Mouse (Mus musculus) liver, embryonic 16.5 days (tissue): ENCODE results near the gene Usp47. TPM values are rescaled to one million over a fixed set of nuclear protein-coding genes. Genes with fewer than 3 reads are reported as not detected.

Source experiments
- ATAC-seq: fragments of 200-750 bp; cut with Nextera tagmentation; 2 replicates; pipeline ENCODE4 v1.8.0; 2017; ENCODE audit warnings: low read depth, mild to moderate bottlenecking, moderate number of reproducible peaks, moderate library complexity
- H3K27ac ChIP-seq: fragments of 300-500 bp; sonication (generic); 2 replicates; pipeline ENCODE4 v1.5.1; 2014; ENCODE audit warnings: mild to moderate bottlenecking, low read length
- H3K27me3 ChIP-seq: fragments of 300-500 bp; sonication (generic); 2 replicates; pipeline ENCODE4 v1.6.1; 2014; ENCODE audit warnings: low read depth, low read length, mixed read lengths; ENCODE audit not compliant: control insufficient read depth, insufficient read depth
- H3K36me3 ChIP-seq: fragments of 300-500 bp; sonication (generic); 2 replicates; pipeline ENCODE4 v1.6.1; 2014; ENCODE audit warnings: mild to moderate bottlenecking; ENCODE audit not compliant: control insufficient read depth, insufficient read depth
- H3K4me1 ChIP-seq: fragments of 300-500 bp; sonication (generic); 2 replicates; pipeline ENCODE4 v1.6.1; 2014; ENCODE audit warnings: low read depth, low read length, mixed read lengths; ENCODE audit not compliant: control insufficient read depth
- H3K4me2 ChIP-seq: fragments of 300-500 bp; sonication (generic); 2 replicates; pipeline ENCODE4 v1.6.1; 2014; ENCODE audit warnings: low read depth, low read length, mixed read lengths
- H3K4me3 ChIP-seq: fragments of 300-500 bp; sonication (generic); 2 replicates; pipeline ENCODE4 v1.5.1; 2014; ENCODE audit warnings: low read depth, mild to moderate bottlenecking, low read length
- H3K9ac ChIP-seq: fragments of 300-500 bp; sonication (generic); 2 replicates; pipeline ENCODE4 v1.6.1; 2014; ENCODE audit warnings: low read depth, low read length
- H3K9me3 ChIP-seq: fragments of 300-500 bp; sonication (generic); replicated peaks from 2 replicates; pipeline ENCODE4 v1.6.1; 2016; ENCODE audit warnings: low read length; ENCODE audit not compliant: control insufficient read depth
- WGBS: fragments of 180-500 bp; shearing (Covaris S2); extraction: QIAGEN DNeasy Blood & Tissue Kit; methylation state at CpG from one replicate; pipeline ENCODE4 v1.1.7; 2014; ENCODE audit not compliant: insufficient replicate concordance; 5-methylcytosine and 5-hydroxymethylcytosine counted together
- polyA plus RNA-seq: library from polyadenylated mRNA; unstranded; fragments of >200 nt; fragmentation: Nextera tagmentation; extraction: Ambion mirVana; gene quantifications from 2 replicates; pipeline ENCODE4 v1.2.1, GENCODE M21; 2015

Gene Usp47
- polyA plus RNA-seq, 1 experiment from 2014 or later = 19.9 TPM

DNA sequence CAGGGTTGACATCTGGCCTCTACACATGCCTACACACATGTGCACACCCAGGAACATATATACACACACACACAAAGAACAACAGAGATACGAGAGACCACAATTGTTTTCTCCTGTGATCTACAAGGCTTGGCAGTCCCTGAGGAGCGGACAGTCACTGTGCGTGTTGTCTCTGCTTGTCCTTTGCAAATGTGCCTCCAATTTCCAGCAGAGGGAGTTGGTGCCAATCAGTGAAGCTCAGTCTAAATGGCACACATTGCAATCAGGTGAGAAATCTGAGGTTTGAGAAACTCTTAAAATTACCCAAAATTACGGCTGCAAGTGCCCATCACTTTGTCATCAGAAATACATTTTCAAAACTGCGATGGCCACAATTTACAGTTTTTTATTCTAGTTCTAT is 110.0 kb downstream of the Usp47 start:
- Histone ChIP-seq H3K27me3 (no peaks in the 10 kb centered on the region), H3K4me3 (no peak overlapping the region), H3K4me2 (no peak overlapping the region), H3K9me3 (no peaks in the 10 kb centered on the region), H3K27ac (no peak overlapping the region), H3K9ac (no peak overlapping the region), H3K36me3 (no peaks in the 10 kb centered on the region), H3K4me1 (no peaks in the 10 kb centered on the region; the same call in 1 of the 2 replicates)
- no peak for ATAC-seq
- WGBS = 63% methylated on average over 5 of the region's 5 CpGs

DNA sequence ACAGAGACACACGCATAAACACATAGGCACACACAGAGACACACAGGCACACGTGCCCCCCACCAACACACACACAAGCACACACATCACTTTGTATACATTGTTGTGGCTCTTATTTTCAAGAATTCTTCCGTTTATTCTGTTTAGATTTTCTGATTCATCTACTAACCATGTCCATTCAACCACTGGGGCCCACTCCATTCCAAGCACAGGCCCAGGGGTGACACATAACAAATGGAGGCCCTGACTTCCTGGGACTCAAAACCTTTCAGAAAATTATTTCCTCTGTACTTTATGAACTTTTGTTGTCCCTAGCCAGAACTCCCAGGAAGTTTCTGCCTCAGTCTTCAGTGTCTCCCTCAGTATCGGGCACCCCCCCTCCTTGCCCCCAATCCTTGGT is 111.9 kb downstream of the Usp47 start:
- Histone ChIP-seq H3K36me3 (no peaks in the 10 kb centered on the region), H3K27ac (no peak overlapping the region), H3K4me3 (no peak overlapping the region), H3K4me1 (no peaks in the 10 kb centered on the region), H3K9me3 (no peaks in the 10 kb centered on the region), H3K9ac (no peak overlapping the region), H3K27me3 (no peaks in the 10 kb centered on the region), H3K4me2 (no peak overlapping the region)
- ATAC-seq = no peak
- WGBS = 67% methylated on average over 4 of the region's 4 CpGs

DNA sequence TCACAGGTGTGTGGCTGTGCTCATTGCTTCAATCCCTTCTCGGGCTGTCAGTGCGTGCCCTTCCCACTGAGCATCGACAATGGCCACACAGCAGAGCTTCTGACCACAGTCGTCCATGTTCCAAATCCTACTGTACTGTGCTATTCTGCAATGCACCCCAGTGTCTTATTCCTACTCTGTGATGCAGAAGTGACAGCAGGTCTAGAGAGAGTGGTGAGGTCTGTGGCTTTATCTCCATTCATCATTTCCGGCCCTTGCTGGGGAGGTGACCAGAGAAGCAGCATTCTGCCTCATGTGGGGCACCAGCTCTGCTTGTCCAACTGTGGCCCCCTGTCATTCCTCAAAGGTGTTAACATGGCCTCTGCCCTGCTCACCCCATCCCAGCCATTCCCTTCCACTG is 113.2 kb downstream of the Usp47 start:
- no peak for ATAC-seq
- Histone ChIP-seq H3K36me3 (no peaks in the 10 kb centered on the region), H3K9ac (no peak overlapping the region), H3K9me3 (no peaks in the 10 kb centered on the region), H3K4me1 (no peaks in the 10 kb centered on the region), H3K27me3 (no peaks in the 10 kb centered on the region), H3K4me2 (no peak overlapping the region), H3K27ac (no peak overlapping the region), H3K4me3 (no peak overlapping the region)
- WGBS = 62% methylated on average over 5 of the region's 5 CpGs

DNA sequence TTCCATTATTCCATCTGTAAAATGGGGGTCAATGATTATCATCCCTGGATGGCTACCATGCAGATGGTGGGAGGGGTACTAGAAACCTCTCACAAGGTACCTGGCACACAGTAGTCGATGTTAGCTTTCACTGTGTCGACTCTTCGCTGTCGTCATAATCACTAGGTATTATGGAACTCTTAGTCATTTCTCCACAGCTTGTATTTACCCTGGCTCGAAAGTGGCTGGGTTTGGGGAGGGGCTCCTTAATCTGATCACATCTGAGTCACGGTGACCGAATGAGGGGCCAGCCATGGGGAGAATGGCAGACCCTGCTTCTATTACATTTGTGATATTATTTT is 114.8 kb downstream of the Usp47 start:
- Histone ChIP-seq H3K27me3 (no peaks in the 10 kb centered on the region), H3K9me3 (no peaks in the 10 kb centered on the region), H3K36me3 (no peaks in the 10 kb centered on the region), H3K4me2 (no peak overlapping the region), H3K4me3 (no peak overlapping the region), H3K27ac (no peak overlapping the region), H3K9ac (no peak overlapping the region), H3K4me1 (no peaks in the 10 kb centered on the region)
- ATAC-seq = no peak
- 59% methylated on average over 7 of the region's 7 CpGs for WGBS

DNA sequence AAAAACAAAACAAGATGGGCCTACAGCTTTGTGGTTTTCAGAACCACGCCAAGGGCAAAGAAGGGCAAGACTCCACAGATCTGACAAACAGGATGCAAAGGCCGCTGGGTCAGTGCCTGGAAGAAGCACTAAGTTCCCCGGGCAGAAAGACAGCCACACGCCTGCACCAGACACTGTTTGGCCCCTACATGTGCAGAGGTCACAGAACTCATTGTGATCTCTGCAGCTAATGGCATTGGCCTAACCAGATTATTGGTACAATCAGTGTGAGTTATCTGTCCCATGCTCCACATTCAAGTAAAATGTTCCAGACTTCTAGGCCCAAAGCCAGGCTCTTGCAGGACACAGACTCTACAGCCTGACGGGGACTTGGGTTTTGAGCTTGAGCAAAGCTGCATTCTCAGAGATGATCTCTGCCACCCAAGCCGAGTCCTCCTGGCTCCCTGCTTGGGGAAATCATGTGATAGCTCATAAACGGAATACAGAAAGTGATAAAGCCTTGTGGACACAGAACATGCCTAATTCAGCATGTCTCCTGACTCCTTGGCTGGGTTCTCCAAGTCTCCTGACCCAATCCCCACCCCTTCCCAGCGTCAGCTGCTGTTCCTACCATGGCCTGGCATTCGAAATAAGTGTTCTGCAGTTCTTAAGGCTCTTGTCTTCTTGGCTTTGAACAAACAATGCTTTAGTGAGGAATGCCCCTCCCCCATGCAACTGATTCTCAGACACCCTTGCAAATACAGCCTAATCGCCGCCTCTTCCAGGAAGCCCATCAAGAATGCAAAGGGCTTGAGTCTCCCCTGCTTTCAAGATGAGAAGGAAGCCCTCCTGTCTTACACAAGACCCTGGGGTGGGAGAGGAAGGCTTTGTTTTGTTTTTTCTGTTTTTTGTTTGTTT is 115.5 kb downstream of the Usp47 start:
- no peaks in the 10 kb centered on the region for H3K36me3 ChIP-seq

GRCm38 (mm10) chr7:112140725-112141124 is 117.4 kb downstream of the Usp47 start:
- Histone ChIP-seq H3K9me3 (no peaks in the 10 kb centered on the region), H3K27ac (no peak overlapping the region), H3K9ac (no peak overlapping the region), H3K27me3 (no peaks in the 10 kb centered on the region), H3K36me3 (no peaks in the 10 kb centered on the region), H3K4me1 (no peaks in the 10 kb centered on the region), H3K4me3 (no peak overlapping the region), H3K4me2 (no peak overlapping the region)
- no peak for ATAC-seq
- 71% methylated on average over 2 of the region's 2 CpGs for WGBS

More for the DNA sequence above, 115.5 kb downstream of the Usp47 start:
- Histone ChIP-seq H3K27ac (no peak overlapping the region; the same call in 1 of the 2 replicates), H3K4me2 (no peak overlapping the region), H3K4me3 (no peak overlapping the region), H3K9me3 (no peaks in the 10 kb centered on the region), H3K4me1 (no peaks in the 10 kb centered on the region), H3K9ac (no peak overlapping the region), H3K27me3 (no peaks in the 10 kb centered on the region)
- ATAC-seq = no peak; the same call in 1 of the 2 replicates
- 46% methylated on average over 11 of the region's 11 CpGs for WGBS

DNA sequence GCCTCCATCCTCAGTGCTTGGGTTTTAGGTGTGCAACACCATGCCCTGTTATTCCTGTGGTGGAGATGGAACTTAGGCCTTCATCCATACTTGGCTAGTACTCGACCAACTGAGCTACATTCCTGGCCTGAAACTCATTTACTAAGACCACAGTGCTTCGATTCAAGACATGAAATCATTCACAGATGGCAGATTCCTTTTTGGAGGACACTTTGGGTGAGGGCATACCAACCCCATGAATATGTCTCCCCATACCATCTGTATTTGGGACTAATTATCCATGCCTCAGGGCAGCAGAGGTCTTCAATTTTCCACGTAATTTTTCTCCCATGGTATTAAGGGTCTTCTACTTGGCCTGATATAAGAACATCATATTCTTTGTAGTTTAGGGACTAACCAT is 119.3 kb downstream of the Usp47 start:
- no peak overlapping the region for H3K9ac ChIP-seq
- no peak overlapping the region for H3K4me3 ChIP-seq
- H3K4me1 ChIP-seq = no peaks in the 10 kb centered on the region
- H3K27me3 ChIP-seq = no peaks in the 10 kb centered on the region
- 47% methylated on average over 3 of the region's 3 CpGs for WGBS
- no peak for ATAC-seq
- no peak overlapping the region for H3K27ac ChIP-seq
- H3K9me3 ChIP-seq = no peaks in the 10 kb centered on the region
- no peak overlapping the region for H3K4me2 ChIP-seq
- no peaks in the 10 kb centered on the region for H3K36me3 ChIP-seq

GRCm38 (mm10) chr7:112143090-112143500 is 119.8 kb downstream of the Usp47 start:
- WGBS = 47% methylated on average over 7 of the region's 7 CpGs

DNA sequence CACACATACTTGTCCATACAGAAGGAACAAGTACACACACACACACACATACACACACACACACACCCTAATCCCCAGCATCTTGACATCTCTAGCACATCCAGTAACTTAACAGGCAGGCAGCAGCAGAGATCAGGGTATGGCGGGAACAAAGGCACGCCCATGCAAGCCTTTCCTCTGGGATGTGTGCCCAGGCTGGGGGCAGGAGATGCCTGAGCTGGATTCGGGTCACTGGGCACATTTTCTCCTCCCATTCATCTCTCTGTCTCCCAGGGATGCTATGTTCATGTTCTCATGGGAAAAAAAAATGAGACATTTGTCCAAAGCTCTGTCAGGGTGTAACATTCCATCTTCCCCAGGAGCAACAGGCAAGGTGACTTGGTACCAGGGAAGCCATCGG is 120.7 kb downstream of the Usp47 start:
- no peak for ATAC-seq
- no peaks in the 10 kb centered on the region for H3K27me3 ChIP-seq
- no peaks in the 10 kb centered on the region for H3K36me3 ChIP-seq
- no peaks in the 10 kb centered on the region for H3K9me3 ChIP-seq
- no peak overlapping the region for H3K4me2 ChIP-seq
- WGBS = 57% methylated on average over 4 of the region's 4 CpGs
- H3K27ac ChIP-seq = no peak overlapping the region
- no peaks in the 10 kb centered on the region for H3K4me1 ChIP-seq
- H3K9ac ChIP-seq = no peak overlapping the region
- H3K4me3 ChIP-seq = no peak overlapping the region

More at GRCm38 (mm10) chr7:112143090-112143500, 119.8 kb downstream of the Usp47 start:
- no peak for ATAC-seq
- Histone ChIP-seq H3K4me1 (no peaks in the 10 kb centered on the region), H3K4me2 (no peak overlapping the region), H3K27me3 (no peaks in the 10 kb centered on the region), H3K36me3 (no peaks in the 10 kb centered on the region), H3K9me3 (no peaks in the 10 kb centered on the region), H3K4me3 (no peak overlapping the region), H3K27ac (no peak overlapping the region), H3K9ac (no peak overlapping the region)
